8 mouse cellular contexts compared by ENCODE assay signal in genomic region chr11:72608071-72608679, GRCm38 (mm10). TPM values are rescaled to one million over a fixed set of nuclear protein-coding genes. Genes with fewer than 3 reads are reported as not detected.
A peak's percentile ranks its signal among the peaks of the same experiment; 100 is the strongest.
DNase-seq lines count a peak whose midpoint lies in the region; ATAC-seq and TF ChIP-seq lines count a peak whose summit lies in the region.

No protein-coding gene starts in this region.

- DNase-seq in A20 (ENCODE audit: low read depth, low spot score), result peak; percentile 97
- DNase-seq in heart, adult 9 months (ENCODE audit: low spot score in 2 of 2), result peak; percentile 94 to 95
- DNase-seq in monocyte, adult 2 months (ENCODE audit: low read depth in 1 of 2, low spot score in 2 of 2), result peak; percentile 72 to 78
- peak; percentile 91 to 92 for DNase-seq in spleen, postnatal 36 days (ENCODE audit: low spot score in 2 of 2)

- H3K27ac ChIP-seq in bone marrow macrophage, adult 2 months (ENCODE audit: insufficient read depth, low read depth, low read length), result peak overlapping the region; percentile 85
- peak overlapping the region; percentile 93 for H3K27ac ChIP-seq in embryonic fibroblast, embryonic 13.5 days (ENCODE audit: insufficient read depth, low read length)
- peak overlapping the region; percentile 96 for H3K27ac ChIP-seq in kidney, embryonic 14.5 days (ENCODE audit: low read depth, low read length)
- H3K27ac ChIP-seq in limb, embryonic 15.5 days, result peak overlapping the region; percentile 99

- TF ChIP-seq CTCF in bone marrow macrophage, adult 2 months (IDR thresholded peaks at IDR 0.05; ENCODE audit: low read depth, low read length), result no peak
- TF ChIP-seq CTCF in embryonic fibroblast, embryonic 13.5 days (IDR thresholded peaks at IDR 0.05; ENCODE audit: borderline replicate concordance, insufficient read depth, low read length), result no peak

- WGBS in kidney, embryonic 14.5 days, result under 1% methylated on average over 46 of the region's 55 CpGs
- WGBS in limb, embryonic 15.5 days, result under 1% methylated on average over 43 of the region's 55 CpGs

- no peaks in the 10 kb centered on the region for H3K27me3 ChIP-seq in kidney, embryonic 14.5 days (ENCODE audit: control insufficient read depth, insufficient read depth, low read length)
- H3K27me3 ChIP-seq in limb, embryonic 15.5 days, result no peaks in the 10 kb centered on the region

- peak; percentile 92 for ATAC-seq in kidney, embryonic 14.5 days (ENCODE audit: low FRiP score, low TSS enrichment)
- ATAC-seq in limb, embryonic 15.5 days (ENCODE audit: insufficient number of reproducible peaks, low FRiP score, low TSS enrichment, low read depth), result peak; percentile 86

- peak overlapping the region; percentile 92 for H3K4me3 ChIP-seq in bone marrow macrophage, adult 2 months (ENCODE audit: insufficient read depth, low read length)
- peak overlapping the region; percentile 69 for H3K4me3 ChIP-seq in embryonic fibroblast, embryonic 13.5 days (ENCODE audit: insufficient read depth, low read length)
- H3K4me3 ChIP-seq in kidney, embryonic 14.5 days (ENCODE audit: low read length), result peak overlapping the region; percentile 97
- peak overlapping the region; percentile 94 for H3K4me3 ChIP-seq in limb, embryonic 15.5 days

- H3K4me1 ChIP-seq in bone marrow macrophage, adult 2 months (ENCODE audit: control insufficient read depth, insufficient read depth, low read length), result peaks cover 17% of the 10 kb centered on the region
- no peaks in the 10 kb centered on the region; the same call in 1 of the 2 replicates for H3K4me1 ChIP-seq in embryonic fibroblast, embryonic 13.5 days (ENCODE audit: control insufficient read depth, insufficient read depth, low read length)
- 0 out of 2 replicates have a peak, but pooled peaks cover 5% of the 10 kb centered on the region for H3K4me1 ChIP-seq in kidney, embryonic 14.5 days (ENCODE audit: control insufficient read depth, insufficient read depth, low read length)
- H3K4me1 ChIP-seq in limb, embryonic 15.5 days, result peaks cover 9% of the 10 kb centered on the region; the same call in 1 of the 2 replicates

- no peaks in the 10 kb centered on the region for H3K36me3 ChIP-seq in kidney, embryonic 14.5 days (ENCODE audit: control insufficient read depth, insufficient read depth, low read length)
- no peaks in the 10 kb centered on the region for H3K36me3 ChIP-seq in limb, embryonic 15.5 days

- peak overlapping the region; percentile 96 for H3K9ac ChIP-seq in kidney, embryonic 14.5 days (ENCODE audit: low read depth, low read length)
- H3K9ac ChIP-seq in limb, embryonic 15.5 days, result peak overlapping the region; percentile 95

- no peaks in the 10 kb centered on the region for H3K9me3 ChIP-seq in kidney, embryonic 14.5 days (ENCODE audit: control insufficient read depth, low read length)
- H3K9me3 ChIP-seq in limb, embryonic 15.5 days, result no peaks in the 10 kb centered on the region

- peak overlapping the region; percentile 58 for H3K4me2 ChIP-seq in kidney, embryonic 14.5 days (replicated peaks; ENCODE audit: low read depth, low read length)
- peak overlapping the region; percentile 71 for H3K4me2 ChIP-seq in limb, embryonic 15.5 days

- TF ChIP-seq POLR2A in bone marrow macrophage, adult 2 months (IDR thresholded peaks at IDR 0.05; ENCODE audit: borderline replicate concordance, low read depth, low read length), result no peak
- peak; percentile 56; the same call in 1 of the 2 replicates for TF ChIP-seq POLR2A in embryonic fibroblast, embryonic 13.5 days (IDR thresholded peaks at IDR 0.05; ENCODE audit: low read depth, low read length)

RNA-seq across cellular contexts. Expression of gene Ube2g1, which starts 1.1 kb away (rescaled TPM):
- 20.2 and 24.1 TPM in 2 replicates for polyA plus RNA-seq in bone marrow macrophage, adult 2 months (2012; ENCODE audit: insufficient read depth, insufficient read length, missing spikeins)
- 37.4 and 44.0 TPM in 2 replicates for polyA plus RNA-seq in embryonic fibroblast, embryonic 13.5 days (2011; ENCODE audit: insufficient read length, low read depth, missing spikeins)
- polyA plus RNA-seq in kidney, embryonic 14.5 days (2014; fragmentation: Nextera tagmentation; extraction: Ambion mirVana), result 68.1 and 82.1 TPM in 2 replicates
- 63.3 and 65.7 TPM in 2 replicates for polyA plus RNA-seq in limb, embryonic 15.5 days (2015; fragmentation: Nextera tagmentation; extraction: Ambion mirVana)

RNA-seq across cellular contexts. Expression of gene Spns3, which starts 57.9 kb away (rescaled TPM):
- 0.40 and 0.68 TPM in 2 replicates for polyA plus RNA-seq in bone marrow macrophage, adult 2 months (2012; ENCODE audit: insufficient read depth, insufficient read length, missing spikeins)
- not detected in 2 replicates for polyA plus RNA-seq in embryonic fibroblast, embryonic 13.5 days (2011; ENCODE audit: insufficient read length, low read depth, missing spikeins)
- polyA plus RNA-seq in kidney, embryonic 14.5 days (2014; fragmentation: Nextera tagmentation; extraction: Ambion mirVana), result 0.20 and 0.29 TPM in 2 replicates
- 0.88 and 0.97 TPM in 2 replicates for polyA plus RNA-seq in limb, embryonic 15.5 days (2015; fragmentation: Nextera tagmentation; extraction: Ambion mirVana)

Comparison
In these comparisons a context has a peak if more than half of its experiments do, and no peak if none do; other contexts are left out.
1. Peak in every context shown above with its lines: DNase-seq, ATAC-seq, H3K4me3 ChIP-seq and H3K27ac ChIP-seq.